Mouse (Mus musculus) cerebellum, adult 2 months (tissue): ENCODE measurements around the gene Arhgap32. TPM values are rescaled to one million over a fixed set of nuclear protein-coding genes. Genes with fewer than 3 reads are reported as not detected.

Source experiments
- DNase-seq, 2 experiments: peaks; one replicate each; pipeline ENCODE4 v3.0.0; 2021
- H3K27ac ChIP-seq: fragments of 200-500 bp; 2 replicates; pipeline ENCODE4 v1.5.1; 2012; ENCODE audit warnings: low read length, control low read depth, inconsistent platforms; ENCODE audit not compliant: insufficient read depth
- H3K27me3 ChIP-seq: fragments of 200-500 bp; 2 replicates; pipeline ENCODE4 v1.6.1; 2012; ENCODE audit warnings: inconsistent platforms, mild to moderate bottlenecking, low read length, moderate library complexity; ENCODE audit not compliant: control insufficient read depth, insufficient read depth
- H3K4me1 ChIP-seq: fragments of 200-500 bp; 2 replicates; pipeline ENCODE4 v1.6.1; 2011; ENCODE audit warnings: low read length; ENCODE audit not compliant: control insufficient read depth, insufficient read depth
- H3K4me3 ChIP-seq: fragments of 200-500 bp; replicated peaks from 2 replicates; pipeline ENCODE3; 2011; ENCODE audit warnings: mild to moderate bottlenecking, low read depth, low read length, control low read depth; ENCODE audit not compliant: insufficient read depth
- CTCF ChIP-seq: fragments of 200-500 bp; IDR thresholded peaks from 2 replicates; pipeline ENCODE4 v1.5.1; 2011; ENCODE audit warnings: low read depth, mild to moderate bottlenecking, control low read depth, low read length, moderate library complexity, borderline replicate concordance; ENCODE audit not compliant: insufficient read depth
- POLR2A ChIP-seq: fragments of 200-500 bp; IDR thresholded peaks from 2 replicates; pipeline ENCODE4 v1.6.1; 2011; ENCODE audit warnings: low read length, control low read depth, borderline replicate concordance; ENCODE audit not compliant: insufficient read depth
- WGBS: fragments of 180-500 bp; shearing (Covaris S2); methylation state at CpG from one replicate; pipeline ENCODE4 v1.1.7; 2018; 5-methylcytosine and 5-hydroxymethylcytosine counted together
- polyA plus RNA-seq: library from polyadenylated mRNA; depleted of rRNA; stranded (reverse); fragments of >200 nt; gene quantifications from 2 replicates; pipeline ENCODE4 v1.2.3, GENCODE M21; 2012; rRNA removed

The Arhgap32 gene
- polyA plus RNA-seq, result 21.0 and 21.5 TPM in 2 replicates

DNA sequence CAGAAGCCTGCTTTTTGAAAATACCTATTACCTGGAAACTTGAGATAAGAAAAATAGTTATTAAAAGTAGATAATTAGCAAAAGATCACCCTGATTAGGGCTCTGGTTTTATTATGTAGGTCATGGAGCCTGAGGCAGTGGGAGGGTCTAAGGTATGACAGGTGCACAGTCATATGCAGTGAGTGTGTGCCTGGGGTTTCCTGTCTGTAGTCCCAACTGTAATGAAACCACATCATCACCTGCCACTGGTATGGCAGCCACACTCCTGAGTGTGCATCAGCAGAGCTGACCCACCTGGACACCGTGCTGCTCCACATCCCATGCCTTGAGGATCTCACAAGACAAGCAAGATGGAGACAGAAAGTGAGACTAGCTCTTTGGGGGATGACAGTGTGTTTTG, at the start of gene Arhgap32:
TSS of gene Arhgap32 (plus strand) at position 351 of the 400 bp plus-strand sequence.
- DNase-seq, result no peak
- WGBS, result 100% methylated on average over 1 of the region's 1 CpGs
- Histone ChIP-seq H3K27ac (no peak within 1 kb of the TSS), H3K27me3 (no peaks in the 10 kb centered on the region; the same call in 1 of the 2 replicates), H3K4me1 (no peaks in the 10 kb centered on the region), H3K4me3 (no peak within 1 kb of the TSS)
- TF ChIP-seq CTCF, result no peak
- no peak for TF ChIP-seq POLR2A

DNA sequence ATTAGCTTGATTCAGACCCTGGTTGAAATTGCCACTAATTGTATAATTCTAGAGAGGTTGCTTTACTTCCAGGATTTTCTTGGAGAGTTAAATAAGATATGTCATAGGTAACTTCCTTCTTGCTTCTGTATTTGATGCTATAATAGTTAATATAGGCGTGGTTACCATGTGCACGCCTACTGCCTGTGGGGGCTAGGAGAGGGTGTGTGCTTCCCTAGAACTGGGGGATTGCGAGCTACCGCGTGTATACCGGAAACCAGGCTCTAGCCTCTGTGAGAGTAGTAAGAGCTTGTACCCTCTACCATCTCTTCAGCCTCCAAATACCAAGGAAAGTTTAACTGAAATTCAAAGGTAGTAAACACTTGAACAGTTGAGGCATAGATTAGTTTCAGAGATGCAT, 43.2 kb upstream of the Arhgap32 start:
- Histone ChIP-seq H3K27ac (no peak overlapping the region), H3K4me3 (no peak overlapping the region), H3K27me3 (no peaks in the 10 kb centered on the region; the same call in 1 of the 2 replicates), H3K4me1 (no peaks in the 10 kb centered on the region)
- TF ChIP-seq POLR2A, result no peak
- no peak for TF ChIP-seq CTCF
- DNase-seq, result no peak
- 97% methylated on average over 6 of the region's 6 CpGs for WGBS

DNA sequence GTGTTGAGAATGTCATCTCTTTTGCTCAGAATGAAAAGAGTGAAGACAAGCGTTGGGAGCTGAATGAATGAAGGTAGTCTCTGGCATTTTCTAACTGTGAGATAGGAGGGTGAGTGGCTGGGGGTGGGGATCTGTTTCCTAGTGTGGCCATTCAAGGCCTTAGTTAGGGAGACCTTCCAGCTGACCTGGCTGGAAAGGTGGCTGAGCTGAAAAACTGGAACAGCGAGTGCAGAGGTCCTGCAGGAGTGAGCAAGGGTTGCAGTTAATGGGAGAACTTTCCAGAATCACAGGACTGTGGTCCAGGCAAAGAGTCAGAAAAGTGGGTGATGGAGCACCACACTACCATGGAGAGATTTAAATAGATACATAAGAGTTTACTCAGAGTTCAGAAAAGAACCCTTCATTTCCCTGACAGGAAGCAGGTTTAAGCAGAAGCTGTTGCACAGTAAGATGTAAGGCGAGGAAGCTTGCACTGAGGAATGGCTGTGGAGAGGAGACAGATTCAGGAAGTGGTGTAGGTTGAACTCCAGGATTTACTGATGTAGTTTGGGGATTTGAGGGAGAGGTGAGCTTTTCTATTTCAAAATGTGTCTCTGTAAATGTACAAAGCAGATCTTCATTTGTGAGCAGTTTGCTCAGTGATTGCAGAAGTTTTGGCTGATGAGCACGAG, 27.7 kb upstream of the Arhgap32 start:
- WGBS, result 78% methylated on average over 4 of the region's 4 CpGs
- TF ChIP-seq POLR2A (no peak), CTCF (no peak)
- no peaks in the 10 kb centered on the region for H3K27me3 ChIP-seq
- no peak for DNase-seq
- no peak overlapping the region for H3K4me3 ChIP-seq
- H3K4me1 ChIP-seq, result no peaks in the 10 kb centered on the region
- no peak overlapping the region for H3K27ac ChIP-seq

DNA sequence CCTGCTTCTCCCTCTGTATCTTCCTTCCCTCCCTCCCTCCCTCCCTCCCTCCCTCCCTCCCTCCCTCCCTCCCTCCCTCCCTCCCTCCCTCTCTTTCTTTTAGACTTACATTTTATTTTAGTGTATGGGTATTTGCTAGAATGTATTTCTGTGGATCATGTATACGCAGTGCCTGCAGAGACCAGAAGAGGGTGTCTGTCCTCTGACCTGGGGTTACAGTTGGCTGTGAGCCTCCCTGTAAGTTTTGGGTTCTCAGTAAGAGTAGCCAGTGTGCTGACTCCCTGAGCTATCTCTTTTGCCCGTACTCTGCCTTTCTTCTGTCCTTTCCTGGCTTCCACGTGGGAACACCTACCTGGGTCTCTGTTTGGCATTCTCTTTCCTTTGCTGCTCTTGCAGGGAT, 27.1 kb upstream of the Arhgap32 start:
- Histone ChIP-seq H3K4me3 (no peak overlapping the region), H3K27me3 (no peaks in the 10 kb centered on the region), H3K27ac (no peak overlapping the region), H3K4me1 (no peaks in the 10 kb centered on the region)
- TF ChIP-seq CTCF, result no peak
- TF ChIP-seq POLR2A, result no peak
- 74% methylated on average over 3 of the region's 3 CpGs for WGBS
- DNase-seq, result no peak

DNA sequence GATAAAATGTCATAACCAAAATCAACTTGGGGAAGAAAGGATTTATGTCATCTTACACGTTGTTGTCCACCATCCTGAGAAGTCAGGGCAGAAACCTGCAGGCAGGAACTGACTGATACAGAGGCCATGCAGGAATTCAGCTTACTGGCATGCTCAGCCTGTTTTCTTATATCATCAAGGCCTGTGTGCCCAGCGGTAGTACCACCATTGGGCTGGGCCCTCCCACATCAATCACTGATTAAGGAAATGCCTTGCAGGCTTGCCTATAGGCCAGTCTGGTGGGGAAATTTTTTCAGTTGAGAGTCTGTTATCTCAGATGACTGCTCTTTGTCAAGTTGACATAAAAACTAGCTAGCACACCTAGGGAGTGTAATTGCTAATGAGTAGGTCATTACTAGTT, 22.5 kb upstream of the Arhgap32 start:
- DNase-seq, result no peak
- TF ChIP-seq POLR2A, result no peak
- no peak for TF ChIP-seq CTCF
- no peak overlapping the region for H3K4me3 ChIP-seq
- no peaks in the 10 kb centered on the region for H3K27me3 ChIP-seq
- no peaks in the 10 kb centered on the region for H3K4me1 ChIP-seq
- WGBS, result 88% methylated on average over 2 of the region's 2 CpGs
- H3K27ac ChIP-seq, result no peak overlapping the region

DNA sequence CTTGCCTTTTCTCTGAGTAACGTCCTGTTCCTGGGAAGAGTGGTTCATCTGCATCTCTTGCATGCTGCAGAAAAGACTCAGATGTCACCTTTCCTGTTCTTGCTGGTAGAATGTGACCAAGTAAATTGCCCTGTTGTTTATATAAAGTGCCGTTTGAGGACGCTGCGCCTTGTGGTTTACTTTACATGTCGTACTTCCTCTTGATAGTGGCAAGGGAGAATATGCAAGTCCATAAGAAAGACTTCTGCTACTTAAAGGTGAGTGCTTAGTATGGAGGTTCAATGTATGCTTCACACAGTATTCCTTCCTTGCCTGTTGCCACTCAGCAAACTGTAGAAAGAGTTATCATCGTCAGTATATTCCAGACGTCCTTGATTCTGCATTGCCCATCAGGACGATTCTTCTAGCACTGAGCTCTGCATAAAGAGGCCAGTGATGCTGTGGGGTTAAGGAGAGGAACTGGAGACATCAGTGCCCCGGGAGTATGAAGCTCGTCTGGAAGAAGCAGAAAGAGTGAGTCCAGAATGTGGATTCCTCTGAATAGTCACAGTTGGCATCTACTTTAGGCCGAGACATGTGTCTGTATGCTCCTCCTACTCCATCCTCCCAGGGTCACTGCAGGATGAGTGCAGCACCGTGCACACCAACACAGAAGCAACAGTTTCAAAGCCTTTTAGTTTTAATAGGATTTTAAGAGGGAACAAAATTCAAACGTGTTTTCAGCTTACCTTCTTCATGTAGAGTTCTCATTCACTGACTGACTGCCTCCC, 21.4 kb upstream of the Arhgap32 start:
- no peak for DNase-seq
- Histone ChIP-seq H3K27me3 (no peaks in the 10 kb centered on the region), H3K4me1 (no peaks in the 10 kb centered on the region), H3K4me3 (no peak overlapping the region), H3K27ac (no peak overlapping the region)
- TF ChIP-seq POLR2A (no peak), CTCF (no peak)
- 72% methylated on average over 13 of the region's 13 CpGs for WGBS

DNA sequence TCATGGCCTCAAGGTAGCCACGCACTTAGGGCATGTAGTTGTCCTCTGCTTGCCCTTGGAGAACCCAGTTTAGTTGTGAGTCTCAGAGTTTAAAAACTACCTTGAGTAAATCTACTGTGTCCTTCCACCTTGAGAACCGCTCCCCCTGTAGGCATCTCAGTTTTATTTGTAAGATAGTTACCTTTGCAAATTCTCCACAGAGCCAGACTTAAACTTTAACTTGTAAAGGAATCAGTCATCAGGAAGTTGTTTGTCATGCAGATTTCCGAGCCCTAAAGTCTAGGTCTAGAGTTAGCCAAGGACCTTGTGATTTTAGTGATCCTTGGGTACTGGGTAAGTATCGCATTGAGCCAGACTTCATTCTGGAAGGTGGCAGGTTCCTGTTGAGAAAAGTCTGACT, 20.4 kb upstream of the Arhgap32 start:
- Histone ChIP-seq H3K4me3 (no peak overlapping the region), H3K27me3 (no peaks in the 10 kb centered on the region), H3K27ac (no peak overlapping the region), H3K4me1 (no peaks in the 10 kb centered on the region)
- WGBS, result 97% methylated on average over 4 of the region's 4 CpGs
- no peak for TF ChIP-seq CTCF
- TF ChIP-seq POLR2A, result no peak
- DNase-seq, result no peak

DNA sequence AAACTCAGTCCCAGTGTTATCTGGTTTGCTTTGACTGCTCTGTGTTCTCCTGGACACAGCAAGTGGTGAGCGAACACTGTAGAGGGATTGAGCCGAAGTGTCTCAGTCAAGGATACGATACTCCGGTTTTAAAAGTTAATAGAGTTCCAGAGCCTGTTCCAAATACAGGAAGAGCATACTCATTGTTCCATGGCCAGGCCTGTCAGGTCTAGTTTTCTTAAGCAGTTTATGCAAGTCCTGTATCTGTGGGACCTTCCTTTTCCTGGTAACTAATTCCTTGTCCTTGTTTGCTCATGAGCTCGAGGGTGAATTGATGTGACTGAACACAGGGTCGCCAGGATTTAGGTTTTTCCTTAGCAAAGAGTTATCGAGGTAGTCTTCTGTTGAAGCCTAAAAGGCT, 19.4 kb upstream of the Arhgap32 start:
- H3K27me3 ChIP-seq, result no peaks in the 10 kb centered on the region
- DNase-seq, result no peak
- H3K4me1 ChIP-seq, result no peaks in the 10 kb centered on the region
- H3K27ac ChIP-seq, result no peak overlapping the region
- 77% methylated on average over 7 of the region's 7 CpGs for WGBS
- TF ChIP-seq CTCF, result no peak
- H3K4me3 ChIP-seq, result no peak overlapping the region
